Mouse (Mus musculus): ENCODE data around the gene Gm42669.

Gm42669 gene

GRCm38 (mm10) chr5:107507321-107507720 lies at the start of gene Gm42669:
Gene Gm42669, plus strand, starts transcription at chr5:107507621.
- DNase-seq (ENCODE audit: low spot score in 2 of 2): no peak

GRCm38 (mm10) chr5:107462147-107463076 lies 45.0 kb upstream of the Gm42669 start:
- no peak for DNase-seq (ENCODE audit: low spot score in 2 of 2)

DNA sequence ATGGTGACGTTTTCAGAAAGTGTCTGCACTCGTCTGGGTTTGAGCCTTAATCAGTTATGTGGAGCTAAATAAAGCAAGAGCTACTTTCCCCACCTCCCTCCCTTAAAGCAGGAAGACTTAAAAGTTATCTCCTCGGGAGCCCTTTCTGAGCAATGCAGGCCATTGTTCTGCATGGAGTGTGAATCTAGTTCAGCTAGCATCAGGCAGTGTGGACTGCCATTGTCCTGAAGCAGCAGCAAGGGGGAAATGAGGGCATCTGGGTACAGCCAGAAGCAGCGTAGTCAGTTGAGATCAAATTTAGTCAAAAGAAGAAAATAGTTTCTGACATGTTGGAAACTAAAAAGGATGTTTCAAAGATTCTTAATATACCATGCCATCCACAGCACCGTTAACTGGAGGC lies 40.9 kb upstream of the Gm42669 start:
- peak in 1 of 2 experiments; percentile 41 for DNase-seq (ENCODE audit: low spot score in 2 of 2)

GRCm38 (mm10) chr5:107467098-107467497 lies 40.3 kb upstream of the Gm42669 start:
- no peak for DNase-seq (ENCODE audit: low spot score in 2 of 2)

GRCm38 (mm10) chr5:107470600-107471329 lies 36.7 kb upstream of the Gm42669 start:
- no peak for DNase-seq (ENCODE audit: low spot score in 2 of 2)

DNA sequence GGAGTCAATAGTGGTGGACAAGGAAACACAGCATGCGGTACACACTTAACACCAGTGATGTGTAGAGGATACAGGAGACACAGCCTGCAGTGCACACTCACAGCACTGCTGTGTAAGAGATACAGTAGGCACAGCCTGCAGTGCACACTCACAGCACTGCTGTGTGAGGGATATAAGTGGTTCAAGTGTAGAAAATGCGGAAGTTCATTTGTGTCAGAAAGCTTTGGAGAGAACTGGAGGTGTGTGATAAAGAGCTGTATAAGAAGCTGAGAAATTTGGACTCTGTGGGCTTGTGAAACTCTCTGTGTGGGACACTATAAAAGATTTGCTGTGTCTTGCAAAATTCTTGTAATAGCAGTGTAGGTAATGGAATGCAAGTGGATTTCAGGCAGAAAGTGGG lies 27.2 kb upstream of the Gm42669 start:
- no peak for DNase-seq (ENCODE audit: low spot score in 2 of 2)

DNA sequence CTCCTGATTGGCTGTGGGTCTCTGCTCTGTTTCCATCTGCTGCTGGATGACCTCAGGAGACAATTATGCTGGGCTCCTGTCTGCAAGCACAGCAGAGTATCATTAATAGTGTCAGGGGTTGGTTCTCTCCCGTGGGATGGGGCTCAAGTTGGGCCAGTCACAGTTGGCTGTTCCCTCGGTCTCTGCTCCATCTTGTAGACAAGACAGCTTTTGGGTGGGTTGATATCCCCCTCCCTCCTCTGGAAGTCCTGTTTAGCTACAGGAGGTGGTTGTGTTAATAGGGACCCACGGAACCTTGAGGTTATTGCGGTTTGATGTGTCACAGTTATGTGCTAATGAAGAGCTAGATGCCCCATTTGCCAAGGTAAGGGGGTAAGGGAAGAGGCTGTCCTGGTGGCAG lies 18.4 kb upstream of the Gm42669 start:
- no peak for DNase-seq (ENCODE audit: low spot score in 2 of 2)

- no peak for DNase-seq (ENCODE audit: low spot score in 2 of 2)
These were observed 16.4 kb upstream of the Gm42669 start for GRCm38 (mm10) chr5:107491036-107491435.

DNA sequence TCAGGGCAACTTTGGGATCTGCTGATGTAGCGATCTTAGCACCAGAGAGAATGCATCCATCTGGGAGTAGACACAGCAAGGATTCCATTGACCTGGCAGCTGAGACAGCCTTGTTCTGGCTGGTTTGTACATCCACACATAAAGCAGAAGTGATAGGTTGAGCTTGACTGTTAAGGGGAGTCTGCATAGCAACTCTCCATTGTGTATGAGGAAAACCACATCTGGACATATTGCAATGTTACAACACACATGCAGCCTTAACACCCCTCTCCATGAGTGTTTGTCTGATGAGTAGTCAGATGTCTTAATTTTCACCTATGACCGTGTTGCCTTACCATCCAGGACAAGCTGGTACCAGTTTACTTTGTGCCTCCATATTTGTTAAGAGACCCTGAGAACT lies 14.9 kb upstream of the Gm42669 start:
- DNase-seq (ENCODE audit: low spot score in 2 of 2): no peak

GRCm38 (mm10) chr5:107494759-107495158 lies 12.7 kb upstream of the Gm42669 start:
- no peak for DNase-seq (ENCODE audit: low spot score in 2 of 2)

- no peak for DNase-seq (ENCODE audit: low spot score in 2 of 2)
These were observed 11.4 kb upstream of the Gm42669 start for GRCm38 (mm10) chr5:107496047-107496446.

GRCm38 (mm10) chr5:107497519-107498501 lies 9.6 kb upstream of the Gm42669 start:
- DNase-seq (ENCODE audit: low spot score in 2 of 2): peak; percentile 84 to 93

- no peak for DNase-seq (ENCODE audit: low spot score in 2 of 2)
These were observed 8.6 kb upstream of the Gm42669 start for GRCm38 (mm10) chr5:107498806-107499310.

DNA sequence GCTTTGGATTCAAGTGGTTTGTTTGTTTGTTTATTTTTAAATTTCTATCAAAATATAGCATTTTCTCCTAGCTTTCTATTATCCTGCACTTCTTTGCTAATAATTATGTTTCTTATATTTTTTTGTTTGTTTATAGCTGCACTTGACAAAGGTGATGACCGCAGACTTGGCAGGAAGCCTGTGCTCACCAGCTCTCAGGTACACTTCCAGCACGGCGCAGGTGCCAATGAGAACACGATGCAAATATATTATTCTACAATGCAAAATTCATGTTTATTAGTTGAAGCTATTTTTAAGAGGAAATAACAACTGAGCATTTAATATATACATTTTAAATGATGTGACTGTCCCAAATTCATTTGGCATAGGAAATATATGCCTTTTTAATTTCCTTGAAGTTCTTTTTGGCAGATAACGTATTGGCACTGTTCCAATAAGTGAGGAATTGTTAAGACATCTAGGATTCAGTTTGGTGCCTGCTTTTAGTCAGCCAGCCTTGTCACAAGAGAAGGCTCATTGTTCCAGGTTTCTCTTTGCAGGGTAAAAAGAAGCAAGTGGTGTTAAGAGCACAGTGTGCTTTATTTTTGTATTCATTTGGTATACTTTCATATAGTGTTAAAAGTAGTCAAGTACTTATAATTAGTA lies 7.4 kb upstream of the Gm42669 start:
- no peak for DNase-seq (ENCODE audit: low spot score in 2 of 2)

DNA sequence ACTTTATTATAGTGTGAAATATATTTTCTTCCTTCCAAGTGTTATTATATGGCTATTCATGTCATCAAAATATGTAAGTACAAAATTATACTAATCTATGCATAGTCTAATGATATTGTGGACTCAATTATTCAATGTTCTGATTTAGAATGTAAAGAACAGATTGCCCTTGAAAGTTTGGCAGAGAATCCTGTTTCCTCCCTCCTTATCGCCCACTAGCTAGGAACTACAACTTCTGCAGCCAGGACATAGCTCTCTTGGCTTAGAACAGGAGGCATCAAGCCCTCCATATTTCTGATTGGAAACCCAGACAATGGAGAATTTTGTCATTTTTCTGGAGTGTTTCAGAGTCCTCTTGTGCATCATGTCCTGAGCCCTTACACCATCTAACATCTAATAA lies 6.7 kb upstream of the Gm42669 start:
- no peak for DNase-seq (ENCODE audit: low spot score in 2 of 2)

DNA sequence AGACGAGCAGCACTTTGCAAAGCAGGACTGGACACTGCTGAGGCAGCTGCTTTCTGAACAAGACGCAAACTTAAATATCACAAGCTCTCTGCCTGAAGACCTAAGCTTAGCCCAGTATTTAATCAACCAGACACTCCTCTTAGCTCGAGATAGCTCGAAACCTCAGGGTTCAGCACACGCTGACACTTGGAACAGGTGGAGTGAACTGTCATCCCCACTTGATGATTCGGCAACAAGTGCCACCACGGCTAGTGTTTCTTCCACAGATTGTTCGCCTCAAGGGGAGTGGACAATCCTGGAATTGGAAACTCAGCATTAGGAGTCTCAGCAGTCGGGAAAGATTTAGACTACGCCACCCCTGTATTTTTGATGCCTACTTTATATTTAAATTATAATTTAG lies 3.1 kb downstream of the Gm42669 start:
- DNase-seq (ENCODE audit: low spot score in 2 of 2): no peak

DNA sequence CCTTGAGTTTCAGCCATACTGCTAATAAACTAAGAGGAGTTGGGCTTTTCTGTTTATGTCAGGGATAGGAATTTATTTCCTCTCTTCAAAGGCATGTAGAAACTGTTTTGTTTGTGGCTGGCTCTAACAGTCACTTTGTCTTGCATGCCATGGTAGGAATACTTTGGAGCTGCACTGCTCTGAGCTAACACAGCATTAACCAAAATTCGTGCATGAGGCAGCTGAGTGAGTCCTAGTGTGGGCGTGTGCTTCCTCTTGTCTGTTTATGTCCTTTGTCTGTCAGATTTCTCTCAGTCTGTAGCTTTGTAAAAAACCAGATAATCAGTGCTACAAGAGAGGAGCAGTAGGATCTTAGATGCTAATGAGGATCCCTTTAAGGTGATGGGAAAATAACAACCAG lies 3.9 kb downstream of the Gm42669 start:
- DNase-seq (ENCODE audit: low spot score in 2 of 2): no peak

DNA sequence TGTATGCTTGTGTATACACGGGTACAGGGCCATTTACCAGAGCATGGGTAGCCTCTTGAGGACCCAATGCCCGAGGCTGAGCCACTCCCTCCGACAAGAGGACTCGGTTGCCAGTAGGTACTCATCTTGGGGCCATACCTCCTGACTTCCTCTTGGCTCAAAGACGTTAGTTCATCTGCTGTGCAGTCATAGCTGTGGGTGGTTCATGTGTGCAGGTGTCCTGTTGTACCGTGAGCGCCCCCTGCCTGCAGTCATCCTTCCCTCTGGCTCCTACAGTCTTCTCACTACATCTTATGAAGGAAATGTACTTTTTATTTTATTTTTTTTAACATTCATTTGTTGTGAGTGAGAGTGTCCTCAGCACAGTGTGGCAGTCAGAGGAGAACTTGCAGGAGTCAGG lies 6.2 kb downstream of the Gm42669 start:
- no peak for DNase-seq (ENCODE audit: low spot score in 2 of 2)

GRCm38 (mm10) chr5:107515453-107515852 lies 8.0 kb downstream of the Gm42669 start:
- DNase-seq (ENCODE audit: low spot score in 2 of 2): no peak

DNA sequence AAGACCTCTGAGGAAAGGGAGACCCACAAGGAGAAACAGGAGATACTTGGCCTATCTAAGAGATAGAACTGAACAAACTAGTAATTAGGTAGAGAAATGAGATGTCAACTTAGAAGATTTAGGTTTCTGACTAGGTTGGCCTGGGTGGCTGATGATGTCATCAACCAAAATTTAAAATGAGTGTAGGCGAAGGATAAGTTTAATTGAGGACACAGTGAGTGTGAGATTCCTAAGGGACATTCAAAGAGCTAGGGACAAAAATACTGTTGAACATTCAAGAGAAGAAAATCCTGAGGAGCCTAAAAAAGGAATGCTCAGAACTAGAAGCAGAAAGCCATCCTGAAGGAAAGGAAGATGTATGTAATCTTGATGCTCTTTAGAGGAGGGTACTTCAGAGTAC lies 8.7 kb downstream of the Gm42669 start:
- no peak for DNase-seq (ENCODE audit: low spot score in 2 of 2)

DNA sequence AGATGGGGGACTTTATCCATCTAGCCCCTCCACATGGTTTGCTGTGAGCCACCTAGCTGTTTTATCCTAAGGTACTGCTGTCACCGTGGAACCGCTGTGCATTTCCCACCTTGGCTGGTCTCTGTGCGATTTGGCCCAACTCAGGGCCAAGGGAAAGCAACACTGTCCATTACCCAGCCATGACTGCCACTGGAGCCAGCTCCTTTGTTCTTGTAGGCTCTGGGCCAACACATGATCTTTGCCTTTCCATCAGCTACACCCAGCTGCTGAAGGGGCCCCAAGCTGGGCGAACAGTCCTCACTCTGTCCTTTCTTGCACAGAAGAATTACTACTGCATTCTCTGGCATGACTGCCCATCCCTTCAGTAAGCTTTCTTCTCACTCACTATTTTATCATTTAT lies 11.2 kb downstream of the Gm42669 start:
- no peak for DNase-seq (ENCODE audit: low spot score in 2 of 2)

Data from right cerebral cortex, postnatal 10 days (tissue).